Mouse (Mus musculus) MEL (cell line): ENCODE data around the gene Lgr6. TPM values are rescaled to one million over a fixed set of nuclear protein-coding genes. Genes with fewer than 3 reads are reported as not detected.

Experiments
- DNase-seq: peaks from one replicate; pipeline ENCODE4 v3.0.0; 2011; ENCODE audit warnings: low read depth, low spot score
- H3K27ac ChIP-seq: 2 replicates; pipeline ENCODE4 v1.5.1; 2012; ENCODE audit warnings: low read depth, mild to moderate bottlenecking, control low read depth, low read length, moderate library complexity; ENCODE audit not compliant: control insufficient read depth
- H3K27me3 ChIP-seq, 2 experiments: fragments of 150-350 bp in 1 of 2; sonication (generic) in 1 of 2; 2 replicates each; pipeline ENCODE4 v1.6.1; 2012; ENCODE audit warnings: low read length in 2 of 2, mild to moderate bottlenecking in 2 of 2, improper control_type of control experiment in 1 of 2, moderate library complexity in 1 of 2; ENCODE audit not compliant: insufficient read depth in 2 of 2, control insufficient read depth in 1 of 2
- H3K36me3 ChIP-seq, 2 experiments: 2 replicates each; pipeline ENCODE4 v1.6.1; 2012 to 2014; ENCODE audit warnings: low read length in 2 of 2, improper control_type of control experiment in 1 of 2, inconsistent platforms in 1 of 2, mild to moderate bottlenecking in 1 of 2; ENCODE audit not compliant: insufficient read depth in 2 of 2, control insufficient read depth in 1 of 2
- H3K4me1 ChIP-seq, 2 experiments: fragments of 150-350 bp in 1 of 2; sonication (generic) in 1 of 2; 2 replicates each; pipeline ENCODE4 v1.6.1; 2012; ENCODE audit warnings: low read length in 2 of 2, improper control_type of control experiment in 1 of 2, mild to moderate bottlenecking in 1 of 2; ENCODE audit not compliant: insufficient read depth in 2 of 2, control insufficient read depth in 1 of 2
- H3K4me3 ChIP-seq, 2 experiments: fragments of 150-350 bp in 1 of 2; sonication (generic) in 1 of 2; 2 replicates each; pipeline ENCODE4 v1.5.1; 2012; ENCODE audit warnings: low read depth in 2 of 2, low read length in 2 of 2, mild to moderate bottlenecking in 2 of 2, moderate library complexity in 2 of 2, control low read depth in 1 of 2, improper control_type of control experiment in 1 of 2; ENCODE audit not compliant: control insufficient read depth in 1 of 2, insufficient read depth in 1 of 2
- H3K79me2 ChIP-seq: 2 replicates; pipeline ENCODE4 v1.6.1; 2012; ENCODE audit warnings: mild to moderate bottlenecking, low read length, moderate library complexity; ENCODE audit not compliant: control insufficient read depth, poor library complexity, insufficient read depth
- H3K9ac ChIP-seq: 2 replicates; pipeline ENCODE4 v1.6.1; 2012; ENCODE audit warnings: low read depth, mild to moderate bottlenecking, control low read depth, low read length, moderate library complexity; ENCODE audit not compliant: control insufficient read depth, poor library complexity, severe bottlenecking
- H3K9me3 ChIP-seq: fragments of 150-350 bp; sonication (generic); replicated peaks from 2 replicates; pipeline ENCODE4 v1.6.1; 2012; ENCODE audit warnings: mild to moderate bottlenecking, low read length, improper control_type of control experiment, moderate library complexity; ENCODE audit not compliant: insufficient read depth
- CHD2 ChIP-seq: IDR thresholded peaks from 2 replicates; pipeline ENCODE4 v1.6.1; 2011; ENCODE audit warnings: low read length, improper control_type of control experiment
- CTCF ChIP-seq, 3 experiments: IDR thresholded peaks in 2 of 3; conservative IDR thresholded peaks in 1 of 3; 2 replicates each; pipeline ENCODE4 v1.5.1; 2011 to 2012; ENCODE audit warnings: low read length in 3 of 3, low read depth in 2 of 3, mild to moderate bottlenecking in 2 of 3, improper control_type of control experiment in 1 of 3, inconsistent platforms in 1 of 3, mixed read lengths in 1 of 3, moderate library complexity in 1 of 3; ENCODE audit not compliant: control insufficient read depth in 1 of 3, insufficient read depth in 1 of 3, poor library complexity in 1 of 3, severe bottlenecking in 1 of 3
- ELF1 ChIP-seq: IDR thresholded peaks from 2 replicates; pipeline ENCODE4 v1.6.1; 2014; ENCODE audit warnings: low read depth, mild to moderate bottlenecking, inconsistent platforms, low read length, improper control_type of control experiment, moderate library complexity
- EP300 ChIP-seq, 2 experiments: IDR thresholded peaks; 2 replicates each; pipeline ENCODE4 v1.6.1; 2011; ENCODE audit warnings: improper control_type of control experiment in 2 of 2, low read length in 2 of 2, low read depth in 1 of 2, mild to moderate bottlenecking in 1 of 2
- ETS1 ChIP-seq: IDR thresholded peaks from 2 replicates; pipeline ENCODE4 v1.6.1; 2012; ENCODE audit warnings: low read depth, mild to moderate bottlenecking, inconsistent platforms, low read length, improper control_type of control experiment, moderate library complexity
- GATA1 ChIP-seq: IDR thresholded peaks from 2 replicates; pipeline ENCODE4 v1.6.1; 2011; ENCODE audit warnings: low read depth, low read length, improper control_type of control experiment
- MAX ChIP-seq: IDR thresholded peaks from 2 replicates; pipeline ENCODE4 v1.6.1; 2011; ENCODE audit warnings: low read length, improper control_type of control experiment
- MAZ ChIP-seq: IDR thresholded peaks from 2 replicates; pipeline ENCODE4 v1.6.1; 2012; ENCODE audit warnings: low read depth, mild to moderate bottlenecking, inconsistent platforms, low read length, improper control_type of control experiment
- POLR2A ChIP-seq, 2 experiments: IDR thresholded peaks; 2 replicates each; pipeline ENCODE4 v1.6.1; 2011 to 2012; ENCODE audit warnings: low read length in 2 of 2, mild to moderate bottlenecking in 2 of 2, control low read depth in 1 of 2, improper control_type of control experiment in 1 of 2, low read depth in 1 of 2, moderate library complexity in 1 of 2; ENCODE audit not compliant: control insufficient read depth in 1 of 2, insufficient read depth in 1 of 2, poor library complexity in 1 of 2
- POLR2AphosphoS2 ChIP-seq: IDR thresholded peaks from 2 replicates; pipeline ENCODE4 v1.6.1; 2011; ENCODE audit warnings: low read length, improper control_type of control experiment
- RAD21 ChIP-seq: IDR thresholded peaks from 2 replicates; pipeline ENCODE4 v1.6.1; 2011; ENCODE audit warnings: mild to moderate bottlenecking, low read depth, low read length, improper control_type of control experiment
- RCOR1 ChIP-seq: IDR thresholded peaks from 2 replicates; pipeline ENCODE4 v1.6.1; 2012; ENCODE audit warnings: low read depth, mild to moderate bottlenecking, inconsistent platforms, low read length, improper control_type of control experiment
- SMC3 ChIP-seq: IDR thresholded peaks from 2 replicates; pipeline ENCODE4 v1.6.1; 2011; ENCODE audit warnings: low read depth, low read length, improper control_type of control experiment
- TBP ChIP-seq: IDR thresholded peaks from 2 replicates; pipeline ENCODE4 v1.8.0; 2011; ENCODE audit warnings: low read depth, low read length, improper control_type of control experiment
- USF1 ChIP-seq: IDR thresholded peaks from 2 replicates; pipeline ENCODE4 v1.6.1; 2014; ENCODE audit warnings: low read depth, mild to moderate bottlenecking, inconsistent platforms, low read length, improper control_type of control experiment, moderate library complexity
- ZC3H11A ChIP-seq: IDR thresholded peaks from 2 replicates; pipeline ENCODE4 v1.6.1; 2012; ENCODE audit warnings: low read depth, mild to moderate bottlenecking, inconsistent platforms, low read length, improper control_type of control experiment
- ZMIZ1 ChIP-seq: IDR thresholded peaks from 2 replicates; pipeline ENCODE4 v1.6.1; 2012; ENCODE audit warnings: low read depth, mild to moderate bottlenecking, inconsistent platforms, low read length, improper control_type of control experiment, moderate library complexity
- ZNF384 ChIP-seq: IDR thresholded peaks from 2 replicates; pipeline ENCODE4 v1.6.1; 2012; ENCODE audit warnings: low read depth, mild to moderate bottlenecking, inconsistent platforms, low read length, improper control_type of control experiment
- polyA plus RNA-seq, 2 experiments: library from polyadenylated mRNA; stranded (reverse) in 1 of 2; unstranded in 1 of 2; fragments of >175 nt in 1 of 2; fragments of >200 nt in 1 of 2; gene quantifications; 2 replicates each; pipeline versions ENCODE4 v1.2.1 to v1.2.4; 2012; ENCODE audit warnings: low replicate concordance in 2 of 2, low read depth in 1 of 2; ENCODE audit not compliant: insufficient read length in 2 of 2, insufficient read depth in 1 of 2, missing spikeins in 1 of 2
- total RNA-seq: library from RNA; depleted of rRNA; stranded (reverse); fragments of 300-350 nt; gene quantifications from 2 replicates; pipeline ENCODE4 v1.2.3, GENCODE M21; 2012

The Lgr6 gene
- total and polyA plus RNA-seq, 3 experiments, result 0.04 to 0.10 TPM; not detected in 1

GRCm38 (mm10) chr1:135142452-135142851, 37.4 kb upstream of the Lgr6 start:
- Histone ChIP-seq H3K4me1 (peaks cover 0 to 6% of the 10 kb centered on the region in 2 experiments; a peak in 2 of 4 replicates), H3K9ac (no peak overlapping the region), H3K27me3 (no peaks in the 10 kb centered on the region), H3K27ac (no peak overlapping the region), H3K79me2 (peaks cover 16% of the 10 kb centered on the region), H3K4me3 (no peak overlapping the region), H3K36me3 (peaks cover 18 to 31% of the 10 kb centered on the region in 2 experiments), H3K9me3 (no peaks in the 10 kb centered on the region)
- TF ChIP-seq SMC3, result no peak
- TF ChIP-seq CHD2, result no peak
- no peak for TF ChIP-seq ETS1
- TF ChIP-seq ELF1, result no peak
- no peak for TF ChIP-seq EP300 (IDR thresholded peaks at IDR 0.05; ENCODE audit: low read depth in 1 of 2, low read length in 2 of 2)
- no peak for TF ChIP-seq ZMIZ1
- TF ChIP-seq MAZ, result no peak
- TF ChIP-seq RAD21, result no peak
- TF ChIP-seq GATA1, result no peak
- no peak for TF ChIP-seq MAX
- no peak for TF ChIP-seq POLR2A (IDR thresholded peaks at IDR 0.05; ENCODE audit: control insufficient read depth in 1 of 2, insufficient read depth in 1 of 2, low read depth in 1 of 2, low read length in 2 of 2, poor library complexity in 1 of 2)
- DNase-seq, result no peak

DNA sequence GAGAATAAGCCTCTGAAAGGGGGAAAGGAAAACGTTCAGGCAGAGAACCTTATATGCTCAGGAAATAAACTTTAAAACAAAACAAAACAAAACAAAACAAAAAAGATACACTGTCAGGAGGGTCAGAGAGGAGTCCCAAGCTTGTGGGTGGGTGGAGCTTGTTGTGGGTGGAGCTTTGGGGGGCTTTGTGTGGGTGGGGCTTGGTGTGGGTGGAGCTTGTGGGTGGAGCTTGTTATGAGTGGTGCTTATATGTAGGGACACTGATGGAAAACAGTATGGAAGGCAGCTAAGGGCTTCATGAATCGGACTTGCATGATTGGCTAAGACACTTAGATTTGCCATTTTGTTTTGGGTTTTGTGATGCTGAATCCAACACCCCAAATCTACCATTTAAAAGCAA, 34.8 kb upstream of the Lgr6 start:
- no peaks in the 10 kb centered on the region for H3K27me3 ChIP-seq
- peaks cover 8 to 24% of the 10 kb centered on the region in 2 experiments for H3K4me1 ChIP-seq
- H3K27ac ChIP-seq, result no peak overlapping the region
- H3K9me3 ChIP-seq, result no peaks in the 10 kb centered on the region
- no peak overlapping the region for H3K9ac ChIP-seq
- TF ChIP-seq ZNF384 (no peak), TBP (peak; percentile 27; the same call in 1 of the 2 replicates), POLR2A (IDR thresholded peaks at IDR 0.05; ENCODE audit: control insufficient read depth in 1 of 2, insufficient read depth in 1 of 2, low read depth in 1 of 2, low read length in 2 of 2, poor library complexity in 1 of 2) (peak in 1 of 2 experiments; percentile 40; a peak in 2 of 4 replicates)
- TF ChIP-seq, all 39 proteins: peak for 2
- no peak overlapping the region for H3K4me3 ChIP-seq
- peak; percentile 70 for DNase-seq
- H3K36me3 ChIP-seq, result peaks cover 22 to 48% of the 10 kb centered on the region in 2 experiments
- H3K79me2 ChIP-seq, result peaks cover 21% of the 10 kb centered on the region

DNA sequence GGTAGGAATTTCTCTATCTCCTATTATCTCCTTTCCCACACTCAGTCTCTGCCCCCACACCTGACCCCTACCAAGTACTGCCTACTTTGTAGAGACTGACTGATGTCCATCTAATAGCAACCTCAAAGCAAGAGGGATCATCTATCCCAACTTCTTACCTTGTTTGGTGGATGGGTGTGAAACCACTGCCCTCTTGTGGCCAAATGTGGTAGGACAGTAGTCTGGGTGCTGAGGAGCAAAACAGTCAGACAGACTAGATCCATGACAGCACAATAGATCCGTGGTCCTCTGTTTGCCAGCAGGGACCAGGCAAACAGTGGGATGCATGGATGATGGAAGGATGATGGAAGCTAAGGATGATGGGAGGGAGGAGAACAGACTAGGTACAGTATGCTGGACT, 31.4 kb upstream of the Lgr6 start:
- no peaks in the 10 kb centered on the region for H3K9me3 ChIP-seq
- TF ChIP-seq POLR2A (IDR thresholded peaks at IDR 0.05; ENCODE audit: control insufficient read depth in 1 of 2, insufficient read depth in 1 of 2, low read depth in 1 of 2, low read length in 2 of 2, poor library complexity in 1 of 2), result peak in 1 of 2 experiments; percentile 29; a peak in 1 of 4 replicates
- TF ChIP-seq TBP, result 0 out of 2 replicates have a peak, but pooled peaks have one; percentile 22
- 0 out of 2 replicates have a peak, but pooled peaks have one; percentile 26 for TF ChIP-seq ZC3H11A
- peak; percentile 49 for TF ChIP-seq RAD21
- TF ChIP-seq SMC3, result peak; percentile 44
- TF ChIP-seq USF1, result no peak
- TF ChIP-seq ZMIZ1, result no peak
- peak; percentile 60; the same call in 1 of the 2 replicates for TF ChIP-seq POLR2AphosphoS2
- peak; percentile 80 to 97 (median 81) for TF ChIP-seq CTCF (IDR thresholded peaks at IDR 0.05 in 2 of 3, conservative IDR thresholded peaks at IDR 0.05 in 1 of 3; ENCODE audit: control insufficient read depth in 1 of 3, insufficient read depth in 1 of 3, low read depth in 2 of 3, low read length in 3 of 3, poor library complexity in 1 of 3, severe bottlenecking in 1 of 3)
- peak; percentile 63; the same call in 1 of the 2 replicates for TF ChIP-seq MAZ
- no peak for TF ChIP-seq RCOR1
- H3K79me2 ChIP-seq, result peaks cover 51% of the 10 kb centered on the region
- H3K27me3 ChIP-seq, result no peaks in the 10 kb centered on the region
- H3K36me3 ChIP-seq, result peaks cover 11 to 45% of the 10 kb centered on the region in 2 experiments
- DNase-seq, result peak; percentile 87
- no peak overlapping the region for H3K4me3 ChIP-seq
- peaks cover 8 to 31% of the 10 kb centered on the region in 2 experiments for H3K4me1 ChIP-seq
- no peak overlapping the region for H3K27ac ChIP-seq
- H3K9ac ChIP-seq, result 0 out of 2 replicates have a peak overlapping the region, but pooled peaks have one; percentile 5
